Mouse (Mus musculus): Measurements from ENCODE around the gene Gm49354. TPM values are rescaled to one million over a fixed set of nuclear protein-coding genes. Genes with fewer than 3 reads are reported as not detected.
"Not testable (repeated sequence)": the region's sequence is repeated elsewhere in the genome, so short reads cannot be mapped to it uniquely, and the experiment has no call there.

Gm49354 gene
- polyA plus RNA-seq, 1 experiment from 2014 or later: not detected

- H3K9ac ChIP-seq (replicated peaks): no peak within 1 kb of the TSS
- no peaks in the 10 kb centered on the region for H3K9me3 ChIP-seq
- no peak within 1 kb of the TSS for H3K4me2 ChIP-seq (replicated peaks)
- H3K27ac ChIP-seq (replicated peaks): no peak within 1 kb of the TSS
- H3K36me3 ChIP-seq: no peaks in the 10 kb centered on the region
- no peaks in the 10 kb centered on the region for H3K27me3 ChIP-seq
- no peak within 1 kb of the TSS for H3K4me3 ChIP-seq
- ATAC-seq (replicated peaks): no peak
- H3K4me1 ChIP-seq: no peaks in the 10 kb centered on the region
- WGBS: 54% methylated on average over 7 of the region's 7 CpGs
These were observed 50.4 kb downstream of the Gm49354 start, which contains the start of gene Spata31d1d for GRCm38 (mm10) chr13:59731652-59732051. Gene Spata31d1d (minus strand): TSS chr13:59731752.

GRCm38 (mm10) chr13:59728378-59729093 lies 53.5 kb downstream of the Gm49354 start:
- Histone ChIP-seq H3K4me1 (0 out of 2 replicates have a peak, but pooled peaks cover 4% of the 10 kb centered on the region), H3K36me3 (no peaks in the 10 kb centered on the region), H3K4me3 (no peak overlapping the region), H3K27ac (replicated peaks) (no peak overlapping the region), H3K9me3 (no peaks in the 10 kb centered on the region), H3K9ac (replicated peaks) (no peak overlapping the region), H3K4me2 (replicated peaks) (no peak overlapping the region), H3K27me3 (no peaks in the 10 kb centered on the region)
- 35% methylated on average over 7 of the region's 7 CpGs for WGBS
- peak; percentile 87 for ATAC-seq (replicated peaks)

GRCm38 (mm10) chr13:59726139-59726867 lies 55.7 kb downstream of the Gm49354 start:
- no peaks in the 10 kb centered on the region for H3K9me3 ChIP-seq
- H3K4me2 ChIP-seq (replicated peaks): peak overlapping the region; percentile 36
- no peak overlapping the region for H3K27ac ChIP-seq (replicated peaks)
- H3K4me3 ChIP-seq: 0 out of 2 replicates have a peak overlapping the region, but pooled peaks have one; percentile 2
- H3K36me3 ChIP-seq: no peaks in the 10 kb centered on the region
- H3K4me1 ChIP-seq: 0 out of 2 replicates have a peak, but pooled peaks cover 4% of the 10 kb centered on the region
- H3K9ac ChIP-seq (replicated peaks): peak overlapping the region; percentile 16; the same call in 1 of the 2 replicates
- H3K27me3 ChIP-seq: no peaks in the 10 kb centered on the region
- ATAC-seq (replicated peaks): no peak
- WGBS: 32% methylated on average over 29 of the region's 29 CpGs

- not testable (repeated sequence) for H3K4me3 ChIP-seq; H3K9ac ChIP-seq (replicated peaks); ATAC-seq (replicated peaks); H3K9me3 ChIP-seq; H3K27me3 ChIP-seq; H3K4me2 ChIP-seq (replicated peaks); H3K36me3 ChIP-seq; H3K4me1 ChIP-seq; H3K27ac ChIP-seq (replicated peaks)
- 89% methylated on average over 1 of the region's 1 CpGs for WGBS
These were observed 60.0 kb downstream of the Gm49354 start for GRCm38 (mm10) chr13:59722089-59722488.

GRCm38 (mm10) chr13:59719475-59719874 lies 62.6 kb downstream of the Gm49354 start:
- no peak overlapping the region for H3K4me2 ChIP-seq (replicated peaks)
- H3K27ac ChIP-seq (replicated peaks): no peak overlapping the region
- 90% methylated on average over 1 of the region's 1 CpGs for WGBS
- H3K4me3 ChIP-seq: no peak overlapping the region
- H3K9me3 ChIP-seq: no peaks in the 10 kb centered on the region
- no peaks in the 10 kb centered on the region for H3K36me3 ChIP-seq
- no peak overlapping the region for H3K9ac ChIP-seq (replicated peaks)
- no peak for ATAC-seq (replicated peaks)
- H3K27me3 ChIP-seq: no peaks in the 10 kb centered on the region
- no peaks in the 10 kb centered on the region for H3K4me1 ChIP-seq

- WGBS: 37% methylated on average over 6 of the region's 6 CpGs
- not testable (repeated sequence) for H3K27ac ChIP-seq (replicated peaks); H3K36me3 ChIP-seq; H3K4me2 ChIP-seq (replicated peaks); H3K4me3 ChIP-seq; H3K4me1 ChIP-seq; H3K9ac ChIP-seq (replicated peaks); H3K9me3 ChIP-seq; H3K27me3 ChIP-seq; ATAC-seq (replicated peaks)
These were observed 63.1 kb downstream of the Gm49354 start for GRCm38 (mm10) chr13:59718857-59719440.

GRCm38 (mm10) chr13:59713710-59714109 lies 68.3 kb downstream of the Gm49354 start:
- WGBS: 51% methylated on average over 3 of the region's 3 CpGs
- no peak overlapping the region for H3K27ac ChIP-seq (replicated peaks)
- no peak overlapping the region for H3K4me2 ChIP-seq (replicated peaks)
- no peaks in the 10 kb centered on the region for H3K9me3 ChIP-seq
- H3K4me3 ChIP-seq: no peak overlapping the region
- H3K36me3 ChIP-seq: no peaks in the 10 kb centered on the region
- ATAC-seq (replicated peaks): no peak
- H3K27me3 ChIP-seq: no peaks in the 10 kb centered on the region
- H3K4me1 ChIP-seq: no peaks in the 10 kb centered on the region
- no peak overlapping the region for H3K9ac ChIP-seq (replicated peaks)

- H3K36me3 ChIP-seq; H3K9me3 ChIP-seq; H3K4me1 ChIP-seq; ATAC-seq (replicated peaks); H3K27ac ChIP-seq (replicated peaks); H3K4me3 ChIP-seq; H3K9ac ChIP-seq (replicated peaks); H3K27me3 ChIP-seq; H3K4me2 ChIP-seq (replicated peaks): not testable (repeated sequence)
- 73% methylated on average over 3 of the region's 3 CpGs for WGBS
These were observed 70.1 kb downstream of the Gm49354 start, which contains the start of gene Spata31d1b for GRCm38 (mm10) chr13:59711984-59712383. Gene Spata31d1b (plus strand): TSS chr13:59712284.

- H3K4me1 ChIP-seq: no peaks in the 10 kb centered on the region
- no peaks in the 10 kb centered on the region for H3K9me3 ChIP-seq
- H3K9ac ChIP-seq (replicated peaks): no peak within 1 kb of the TSS
- no peak within 1 kb of the TSS for H3K4me2 ChIP-seq (replicated peaks)
- no peak within 1 kb of the TSS for H3K4me3 ChIP-seq
- 94% methylated on average over 15 of the region's 15 CpGs for WGBS
- H3K27ac ChIP-seq (replicated peaks): no peak within 1 kb of the TSS
- H3K36me3 ChIP-seq: no peaks in the 10 kb centered on the region
- no peaks in the 10 kb centered on the region for H3K27me3 ChIP-seq
- ATAC-seq (replicated peaks): no peak
These were observed 71.8 kb downstream of the Gm49354 start, which contains the start of gene Spata31d1a for GRCm38 (mm10) chr13:59710230-59710629. Gene Spata31d1a (minus strand): TSS chr13:59710330.

Other genes with a start within 250 kb of the Gm49354 start
- 50.8 and 52.3 TPM in 2 replicates for gene Agtpbp1, start 197.0 kb downstream of the Gm49354 start, polyA plus RNA-seq (2015; fragmentation: Nextera tagmentation; extraction: Ambion mirVana)
- gene Naa35, start 197.0 kb downstream of the Gm49354 start, polyA plus RNA-seq (2015; fragmentation: Nextera tagmentation; extraction: Ambion mirVana): 157 and 161 TPM in 2 replicates
- 48.2 and 48.6 TPM in 2 replicates for gene Golm1, start 106.4 kb downstream of the Gm49354 start, polyA plus RNA-seq (2015; fragmentation: Nextera tagmentation; extraction: Ambion mirVana)
- gene 4921517D22Rik, start 88.1 kb downstream of the Gm49354 start, polyA plus RNA-seq (2015; fragmentation: Nextera tagmentation; extraction: Ambion mirVana): not detected in 2 replicates
- 0.15 and 0.29 TPM in 2 replicates for gene Spata31d1a, start 71.9 kb downstream of the Gm49354 start, polyA plus RNA-seq (2015; fragmentation: Nextera tagmentation; extraction: Ambion mirVana)
- gene Spata31d1b, start 70.0 kb downstream of the Gm49354 start, polyA plus RNA-seq (2015; fragmentation: Nextera tagmentation; extraction: Ambion mirVana): not detected in 2 replicates
- gene Spata31d1d, start 50.5 kb downstream of the Gm49354 start, polyA plus RNA-seq (2015; fragmentation: Nextera tagmentation; extraction: Ambion mirVana): not detected in 2 replicates
- gene 1700014D04Rik, start 35.5 kb downstream of the Gm49354 start, polyA plus RNA-seq (2015; fragmentation: Nextera tagmentation; extraction: Ambion mirVana): 0.39 TPM in 1 of 2 replicates, not detected in the other
- 129 and 146 TPM in 2 replicates for gene Isca1, start 12.4 kb downstream of the Gm49354 start, polyA plus RNA-seq (2015; fragmentation: Nextera tagmentation; extraction: Ambion mirVana)
- gene Tut7, start 40.9 kb upstream of the Gm49354 start, polyA plus RNA-seq (2015; fragmentation: Nextera tagmentation; extraction: Ambion mirVana): 54.9 and 58.9 TPM in 2 replicates

Data from forebrain, embryonic 15.5 days (tissue).